Mouse (Mus musculus): ENCODE measurements at regions not wholly inside any gene's neighbourhood (a gene's known extent, or its start where the extent isn't known, plus 50 kb on each side); places are given as distances from the start of the nearest gene placed in this dataset.

GRCm38 (mm10) chr8:26848098-26848772 lies 128.9 kb upstream of the Zfp703 start:
- DNase-seq = peak; percentile 56 to 70

GRCm38 (mm10) chr8:26848955-26849684 lies 128.0 kb upstream of the Zfp703 start:
- peak; percentile 60 to 64 for DNase-seq

GRCm38 (mm10) chr8:26851871-26852800 lies 125.0 kb upstream of the Zfp703 start:
- no peak for DNase-seq

- DNase-seq = no peak
These were observed 124.2 kb upstream of the Zfp703 start for GRCm38 (mm10) chr8:26852921-26853320.

DNA sequence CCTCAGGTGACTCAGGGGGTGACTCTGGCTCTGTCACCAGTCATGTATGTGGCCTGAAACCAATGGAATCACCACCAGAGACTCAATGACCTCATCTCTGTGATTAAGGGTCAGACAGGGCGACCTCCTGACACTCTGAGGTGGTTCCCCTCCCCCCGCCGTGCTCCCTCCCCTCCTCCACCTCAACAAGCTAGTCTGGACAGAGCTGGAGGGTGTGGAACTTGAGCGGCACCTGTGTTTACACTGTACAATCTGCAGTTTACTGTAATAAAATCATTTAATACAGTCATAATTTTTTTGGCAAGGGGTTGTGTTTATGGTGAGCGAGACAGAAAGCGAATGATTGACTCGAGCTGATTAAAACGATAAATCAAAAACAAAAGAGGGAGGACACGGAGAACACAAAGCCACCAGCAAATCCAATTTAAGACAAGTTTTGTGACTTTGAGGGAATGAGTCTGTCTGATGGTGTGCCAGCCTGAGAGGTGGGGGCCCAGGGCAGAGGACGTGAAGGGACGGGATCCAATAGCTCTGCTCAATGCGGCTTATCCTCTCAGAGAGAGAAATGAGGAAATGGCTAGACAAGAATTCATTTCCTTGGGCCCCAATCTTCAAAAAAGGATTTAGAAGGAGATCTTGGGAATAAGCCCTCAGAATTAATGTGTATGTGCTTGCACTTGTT lies 122.4 kb upstream of the Zfp703 start:
- no peak for DNase-seq

GRCm38 (mm10) chr8:26855256-26855655 lies 121.9 kb upstream of the Zfp703 start:
- DNase-seq = no peak

GRCm38 (mm10) chr8:26864571-26864970 lies 112.6 kb upstream of the Zfp703 start:
- DNase-seq = no peak

DNA sequence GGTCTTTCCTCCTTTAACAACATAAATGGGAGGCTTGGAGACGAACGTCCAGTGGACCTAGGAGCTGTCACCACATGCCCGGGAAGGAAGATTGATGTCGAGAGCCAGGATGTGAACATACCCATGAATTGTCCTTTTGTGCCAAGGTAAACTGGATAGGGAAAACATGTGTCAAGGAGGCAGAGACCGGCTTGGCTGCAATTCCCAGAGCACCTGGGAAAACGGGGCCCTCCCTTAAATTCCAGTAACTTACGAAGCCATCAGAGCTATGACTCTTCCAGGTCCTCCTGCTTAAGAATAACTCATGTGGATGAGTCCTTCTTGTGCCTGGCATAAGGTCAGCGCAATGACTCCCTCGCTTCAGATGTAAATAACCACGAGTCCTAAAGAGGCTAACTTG lies 112.2 kb upstream of the Zfp703 start:
- DNase-seq = no peak

DNA sequence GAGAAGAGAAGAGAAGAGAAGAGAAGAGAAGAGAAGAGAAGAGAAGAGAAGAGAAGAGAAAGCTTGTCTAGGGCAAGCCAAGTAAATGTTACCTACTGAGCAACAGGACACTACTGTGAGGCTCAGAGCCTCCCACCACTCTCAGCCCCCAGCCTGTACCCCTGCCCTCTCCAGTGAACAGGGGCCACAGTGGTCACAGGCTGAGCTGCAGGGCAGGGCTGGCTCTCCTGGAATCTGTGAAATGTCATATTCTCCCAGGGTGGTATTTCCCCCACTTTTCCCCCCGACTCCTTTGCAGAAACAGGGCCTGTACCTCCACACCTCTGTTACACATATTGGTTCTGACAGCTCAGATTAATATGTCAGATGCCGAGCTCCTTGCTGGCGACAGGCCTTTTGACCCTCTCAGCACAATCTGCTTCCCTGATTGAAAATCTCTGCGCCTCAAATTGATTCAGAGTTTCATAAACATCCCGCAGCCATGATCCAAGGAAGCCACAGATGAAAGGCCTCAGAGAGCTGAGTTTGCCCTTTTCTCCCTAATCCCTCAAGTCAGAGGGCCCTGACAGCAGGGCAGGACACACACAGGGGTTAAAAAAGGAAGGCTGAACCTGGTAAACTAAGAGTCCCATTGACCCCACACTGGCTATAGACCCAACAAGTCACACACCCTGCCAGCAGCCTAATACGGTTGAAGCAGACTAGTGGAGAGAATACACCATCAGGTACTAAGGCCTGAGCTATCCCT lies 108.8 kb upstream of the Zfp703 start:
- DNase-seq = no peak

DNA sequence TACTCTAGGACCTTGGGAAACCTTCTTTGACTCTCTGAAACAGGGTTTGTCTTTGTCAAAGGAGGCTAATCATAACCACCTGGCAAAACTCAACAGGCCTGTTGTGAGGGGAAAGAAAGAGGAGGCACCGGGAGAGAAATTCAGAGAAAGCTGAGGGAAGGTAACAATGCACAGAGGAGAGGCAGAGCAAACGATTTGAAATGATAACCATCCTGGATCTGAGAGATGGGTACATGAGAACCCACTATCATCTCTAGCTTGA lies 108.3 kb upstream of the Zfp703 start:
- no peak for DNase-seq

DNA sequence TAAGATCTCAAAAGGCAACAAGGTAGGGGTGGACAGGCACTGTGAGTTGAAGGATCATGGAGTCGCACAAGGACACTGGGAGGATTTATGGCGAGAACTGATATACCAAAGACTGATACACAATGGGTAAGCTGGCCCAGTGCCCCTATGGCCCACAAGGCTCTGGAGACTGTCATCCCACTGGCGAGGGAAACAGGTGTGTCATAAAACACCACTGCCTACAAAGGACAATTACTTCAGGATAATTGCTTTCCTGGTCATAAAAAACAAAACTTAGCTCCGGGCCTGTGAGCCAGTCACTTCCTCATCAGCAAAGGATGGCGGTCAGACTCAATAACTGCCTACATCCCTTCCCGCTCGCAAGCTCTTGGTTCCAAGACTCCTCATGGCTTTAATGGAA lies 105.3 kb upstream of the Zfp703 start:
- DNase-seq = no peak

- no peak for DNase-seq
These were observed 104.7 kb upstream of the Zfp703 start for GRCm38 (mm10) chr8:26872382-26872781.

GRCm38 (mm10) chr8:26872815-26873214 lies 104.3 kb upstream of the Zfp703 start:
- DNase-seq = no peak

GRCm38 (mm10) chr8:26880177-26880576 lies 96.9 kb upstream of the Zfp703 start:
- no peak for DNase-seq

DNA sequence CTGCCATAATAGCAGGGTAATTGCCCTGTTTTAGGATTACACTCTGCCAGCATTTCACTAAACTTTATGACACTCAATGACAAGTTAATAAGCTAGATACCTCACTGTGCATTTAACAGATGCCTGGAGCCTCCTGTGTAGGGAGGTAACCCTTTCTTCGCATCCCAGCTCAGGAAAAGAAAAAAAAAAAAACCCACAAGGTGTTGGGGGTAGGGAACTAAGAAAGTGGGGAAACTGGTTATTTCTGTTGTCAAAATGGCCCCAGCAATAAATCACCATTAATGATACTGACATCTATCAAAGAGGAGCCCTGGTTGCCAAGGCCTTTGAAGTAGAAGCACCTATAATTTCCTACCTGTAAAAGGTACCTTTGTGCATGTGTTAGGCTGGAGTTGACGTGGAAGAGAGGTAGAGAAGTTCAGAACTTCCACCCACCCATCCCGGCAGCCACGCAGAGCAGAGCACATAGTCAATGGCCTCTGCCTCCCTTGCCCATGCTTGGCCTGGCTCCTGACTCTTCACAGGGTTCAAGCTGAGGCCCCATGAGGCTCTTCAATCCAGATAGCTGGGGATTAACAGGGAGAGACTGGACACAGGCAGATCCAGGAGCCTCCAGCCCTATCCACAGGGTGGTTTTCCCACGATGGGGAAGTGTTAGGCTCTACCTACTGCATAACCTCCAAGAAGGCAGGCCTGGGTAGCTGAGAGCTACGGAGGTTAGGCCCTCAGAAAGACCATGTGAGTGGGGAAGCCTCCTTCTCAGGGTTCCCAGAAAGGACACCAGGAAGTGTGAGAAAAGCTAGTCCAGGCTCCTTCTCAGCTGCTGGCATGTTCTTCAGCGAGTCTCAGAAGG lies 95.6 kb upstream of the Zfp703 start:
- DNase-seq = no peak

- DNase-seq = no peak
These were observed 94.5 kb upstream of the Zfp703 start for GRCm38 (mm10) chr8:26882616-26883015.

- no peak for DNase-seq
These were observed 93.8 kb upstream of the Zfp703 start for GRCm38 (mm10) chr8:26883285-26883684.

- no peak for DNase-seq
These were observed 93.4 kb upstream of the Zfp703 start for GRCm38 (mm10) chr8:26883770-26884169.

DNA sequence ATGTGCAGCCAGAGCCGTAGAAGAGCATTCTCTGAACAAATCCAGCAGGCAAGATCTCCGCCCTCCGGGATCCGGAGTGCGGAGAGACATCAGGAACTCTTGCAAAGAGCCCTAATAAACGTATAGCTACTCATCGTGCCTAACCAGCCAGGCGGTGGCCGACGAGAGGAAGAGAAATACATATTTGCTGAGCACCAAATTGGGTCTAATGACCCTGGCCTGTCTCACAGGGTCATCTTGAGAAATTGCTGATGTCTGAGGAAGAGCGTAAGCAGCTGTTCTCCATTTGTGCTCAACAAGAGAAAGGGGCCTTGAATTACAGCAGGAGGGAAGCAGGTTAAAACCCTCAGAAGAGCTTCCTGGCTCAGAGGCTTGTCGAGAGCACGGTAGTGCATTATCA lies 92.8 kb upstream of the Zfp703 start:
- no peak for DNase-seq

- DNase-seq = no peak
These were observed 91.8 kb upstream of the Zfp703 start for GRCm38 (mm10) chr8:26885365-26885764.

DNA sequence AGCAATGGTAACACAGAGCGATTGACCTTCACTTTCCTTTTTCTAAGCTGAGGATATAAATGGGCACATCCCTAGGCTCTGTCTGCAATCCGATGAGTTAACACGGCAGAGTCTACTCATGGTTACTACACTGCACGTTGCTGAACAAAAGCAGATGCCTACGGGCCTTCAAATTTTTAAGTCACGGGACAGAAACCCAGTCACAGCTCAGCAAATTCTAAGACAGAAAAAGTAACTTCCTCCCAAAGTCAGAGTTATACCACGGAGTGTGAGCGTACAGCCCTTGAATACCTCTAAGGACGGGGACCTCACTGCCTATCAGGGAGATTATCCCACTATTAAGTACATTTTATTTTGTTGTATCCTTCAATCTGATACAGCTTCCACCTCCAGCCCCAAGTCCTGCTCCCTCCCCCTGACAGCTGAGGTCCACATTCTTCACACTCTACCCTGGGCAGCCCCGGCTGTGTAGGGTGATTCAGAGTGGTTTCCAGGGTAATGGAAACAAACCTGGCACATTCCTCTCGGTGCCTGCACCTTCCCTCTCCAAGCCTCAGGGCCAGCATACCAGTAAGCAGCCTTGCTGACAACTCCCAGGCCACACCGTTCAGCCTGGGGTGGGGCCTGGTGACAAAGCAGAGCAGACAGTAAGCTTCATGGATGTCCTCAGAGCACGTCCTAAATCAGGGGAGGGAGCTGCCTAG lies 90.2 kb upstream of the Zfp703 start:
- DNase-seq = peak in 1 of 2 experiments; percentile 36

Measured in kidney, postnatal 4 days (tissue).